Mouse (Mus musculus) midbrain, embryonic 12.5 days (tissue): ENCODE results near the gene Aire. TPM values are rescaled to one million over a fixed set of nuclear protein-coding genes. Genes with fewer than 3 reads are reported as not detected.
A peak's percentile ranks its signal among the peaks of the same experiment; 100 is the strongest.
"Not testable (repeated sequence)": the region's sequence is repeated elsewhere in the genome, so short reads cannot be mapped to it uniquely, and the experiment has no call there.

Source experiments
- ATAC-seq: fragments of 200-750 bp; cut with Nextera tagmentation; 2 replicates; pipeline ENCODE4 v1.8.0; 2017; ENCODE audit warnings: low read depth, moderate TSS enrichment, moderate library complexity; ENCODE audit not compliant: low FRiP score
- H3K27ac ChIP-seq: fragments of 300-500 bp; sonication (generic); replicated peaks from 2 replicates; pipeline ENCODE4 v1.5.1; 2016; ENCODE audit warnings: mild to moderate bottlenecking
- H3K27me3 ChIP-seq: fragments of 300-500 bp; sonication (generic); 2 replicates; pipeline ENCODE4 v1.6.1; 2016; ENCODE audit warnings: mild to moderate bottlenecking
- H3K36me3 ChIP-seq: fragments of 300-500 bp; sonication (generic); 2 replicates; pipeline ENCODE4 v1.6.1; 2016
- H3K4me1 ChIP-seq: fragments of 300-500 bp; sonication (generic); 2 replicates; pipeline ENCODE4 v1.6.1; 2016
- H3K4me2 ChIP-seq: fragments of 300-500 bp; sonication (generic); replicated peaks from 2 replicates; pipeline ENCODE4 v1.6.1; 2016; ENCODE audit warnings: mild to moderate bottlenecking, moderate library complexity
- H3K4me3 ChIP-seq: fragments of 300-500 bp; sonication (generic); 2 replicates; pipeline ENCODE4 v1.5.1; 2016; ENCODE audit warnings: mild to moderate bottlenecking
- H3K9ac ChIP-seq: fragments of 300-500 bp; sonication (generic); replicated peaks from 2 replicates; pipeline ENCODE4 v1.6.1; 2016; ENCODE audit warnings: mild to moderate bottlenecking, moderate library complexity
- H3K9me3 ChIP-seq: fragments of 300-500 bp; sonication (generic); 2 replicates; pipeline ENCODE4 v1.6.1; 2016; ENCODE audit warnings: mild to moderate bottlenecking
- WGBS: fragments of 180-500 bp; shearing (Covaris S2); methylation state at CpG from one replicate; pipeline ENCODE4 v1.1.7; 2016; 5-methylcytosine and 5-hydroxymethylcytosine counted together
- polyA plus RNA-seq: library from polyadenylated mRNA; unstranded; fragments of >200 nt; fragmentation: Nextera tagmentation; extraction: Ambion mirVana; gene quantifications from 2 replicates; pipeline ENCODE4 v1.2.1, GENCODE M21; 2016

Gene Aire
- polyA plus RNA-seq, 1 experiment from 2014 or later: 0.17 TPM

GRCm38 (mm10) chr10:78046388-78046787 lies 3.0 kb upstream of the Aire start:
- WGBS: 84% methylated on average over 4 of the region's 4 CpGs
- Histone ChIP-seq H3K4me1 (peaks cover 5% of the 10 kb centered on the region; the same call in 1 of the 2 replicates), H3K4me3 (no peak overlapping the region), H3K36me3 (no peaks in the 10 kb centered on the region), H3K9ac (no peak overlapping the region), H3K27ac (no peak overlapping the region), H3K9me3 (no peaks in the 10 kb centered on the region), H3K27me3 (peaks cover 12% of the 10 kb centered on the region), H3K4me2 (no peak overlapping the region)
- ATAC-seq: no peak

DNA sequence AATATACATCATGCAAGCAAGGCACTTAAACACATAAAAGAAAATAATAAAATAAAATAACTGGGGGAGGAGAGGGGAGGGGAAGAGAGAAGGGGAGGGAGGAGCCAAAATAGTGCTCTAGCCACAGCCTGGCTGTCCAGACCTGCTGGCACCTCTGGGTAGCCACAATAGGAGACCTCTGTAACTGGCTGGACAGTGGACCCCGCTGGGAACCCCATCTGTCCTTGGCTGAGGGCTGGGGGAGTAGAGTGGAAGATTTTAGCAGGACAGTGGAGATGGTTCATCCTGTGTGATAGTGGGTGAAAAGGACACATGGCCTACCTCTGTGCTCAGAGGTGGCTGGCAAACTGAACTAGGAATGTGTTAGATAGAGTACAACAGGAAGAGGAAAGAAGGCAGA lies 1.1 kb upstream of the Aire start:
- 70% methylated on average over 1 of the region's 1 CpGs for WGBS
- no peaks in the 10 kb centered on the region for H3K36me3 ChIP-seq

GRCm38 (mm10) chr10:78042697-78043405 lies 559 bp downstream of the Aire start:
- Histone ChIP-seq H3K4me2 (peak overlapping the region; percentile 46), H3K36me3 (no peaks in the 10 kb centered on the region), H3K27ac (no peak overlapping the region), H3K4me1 (peaks cover 5% of the 10 kb centered on the region; the same call in 1 of the 2 replicates), H3K27me3 (peaks cover 12% of the 10 kb centered on the region), H3K4me3 (peak overlapping the region; percentile 23), H3K9me3 (no peaks in the 10 kb centered on the region), H3K9ac (0 out of 2 replicates have a peak overlapping the region, but pooled peaks have one; percentile 4)
- 61% methylated on average over 14 of the region's 14 CpGs for WGBS
- ATAC-seq: peak; percentile 34; the same call in 1 of the 2 replicates

More for the DNA sequence above, 1.1 kb upstream of the Aire start:
- Histone ChIP-seq H3K4me1 (peaks cover 5% of the 10 kb centered on the region; the same call in 1 of the 2 replicates), H3K4me2 (no peak overlapping the region), H3K27me3 (peaks cover 12% of the 10 kb centered on the region), H3K9ac (no peak overlapping the region), H3K4me3 (no peak overlapping the region), H3K9me3 (no peaks in the 10 kb centered on the region), H3K27ac (no peak overlapping the region)
- 0 out of 2 replicates have a peak, but pooled peaks have one; percentile 30 for ATAC-seq

GRCm38 (mm10) chr10:78042096-78042495 lies 1.3 kb downstream of the Aire start:
- Histone ChIP-seq H3K9ac (no peak overlapping the region), H3K27me3 (peaks cover 12% of the 10 kb centered on the region), H3K36me3 (no peaks in the 10 kb centered on the region), H3K4me3 (no peak overlapping the region), H3K4me1 (peaks cover 5% of the 10 kb centered on the region; the same call in 1 of the 2 replicates), H3K27ac (no peak overlapping the region), H3K9me3 (no peaks in the 10 kb centered on the region), H3K4me2 (no peak overlapping the region)
- ATAC-seq: no peak
- WGBS: 80% methylated on average over 7 of the region's 7 CpGs

DNA sequence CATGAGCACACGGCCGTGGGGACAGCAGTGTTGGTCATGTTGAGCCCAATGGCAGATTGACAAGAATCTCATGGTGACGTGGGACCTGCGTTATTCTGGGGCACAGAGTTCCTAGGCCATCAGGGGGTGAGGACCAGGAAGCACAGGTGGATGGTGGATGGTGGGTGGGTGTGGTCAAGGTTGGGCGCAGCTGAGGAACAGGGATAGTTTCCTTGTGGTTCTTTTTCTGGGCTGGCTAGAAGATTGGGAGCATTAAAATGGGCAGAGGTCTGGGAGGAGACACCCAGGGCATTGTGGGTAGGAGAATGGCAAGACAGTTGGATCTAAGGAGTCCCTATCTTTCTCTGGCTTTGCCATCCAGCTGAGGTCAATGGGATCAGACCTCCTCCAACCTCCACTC lies 1.8 kb downstream of the Aire start, which contains the start of gene Dnmt3l:
Dnmt3l (plus strand) TSS at position 301 of the 400 bp plus-strand sequence.
- no peak for ATAC-seq
- 90% methylated on average over 5 of the region's 5 CpGs for WGBS
- no peak within 1 kb of the TSS for H3K9ac ChIP-seq
- peaks cover 12% of the 10 kb centered on the region for H3K27me3 ChIP-seq
- H3K4me3 ChIP-seq: no peak within 1 kb of the TSS
- no peaks in the 10 kb centered on the region for H3K36me3 ChIP-seq
- no peak within 1 kb of the TSS for H3K4me2 ChIP-seq
- peaks cover 5% of the 10 kb centered on the region; the same call in 1 of the 2 replicates for H3K4me1 ChIP-seq
- no peak within 1 kb of the TSS for H3K27ac ChIP-seq
- H3K9me3 ChIP-seq: no peaks in the 10 kb centered on the region

GRCm38 (mm10) chr10:78037139-78037538 lies 6.3 kb downstream of the Aire start:
- no peak for ATAC-seq
- Histone ChIP-seq H3K4me1 (no peaks in the 10 kb centered on the region), H3K9ac (no peak overlapping the region), H3K27me3 (peaks cover under 1% of the 10 kb centered on the region), H3K9me3 (no peaks in the 10 kb centered on the region), H3K27ac (no peak overlapping the region), H3K36me3 (no peaks in the 10 kb centered on the region), H3K4me3 (no peak overlapping the region), H3K4me2 (no peak overlapping the region)
- WGBS: 76% methylated on average over 4 of the region's 4 CpGs

- no peaks in the 10 kb centered on the region for H3K36me3 ChIP-seq
- WGBS: 82% methylated on average over 2 of the region's 2 CpGs
Observed at GRCm38 (mm10) chr10:78031987-78032386, 11.4 kb downstream of the Aire start.

DNA sequence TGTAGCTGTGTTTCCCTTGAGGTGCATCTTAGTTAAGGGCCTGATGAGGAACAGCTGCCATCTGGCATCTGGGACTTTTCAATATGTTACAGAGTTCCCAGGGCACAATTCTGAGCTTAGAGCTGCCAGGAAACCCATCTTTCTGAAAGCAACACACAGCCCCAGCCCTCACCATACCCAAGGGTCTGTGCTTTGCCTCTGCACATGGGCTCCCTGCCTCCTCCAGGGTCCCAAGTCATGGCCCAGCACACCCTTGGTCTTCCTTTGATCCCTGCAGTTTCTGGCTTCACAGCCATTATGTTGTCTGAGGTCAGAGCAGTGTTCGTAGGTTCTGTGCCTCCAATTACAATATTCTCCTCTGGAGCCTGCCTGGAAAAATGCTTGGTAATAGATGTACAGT lies 14.3 kb downstream of the Aire start:
- no peaks in the 10 kb centered on the region for H3K36me3 ChIP-seq
- H3K4me3 ChIP-seq: no peak overlapping the region
- H3K27me3 ChIP-seq: no peaks in the 10 kb centered on the region
- H3K4me1 ChIP-seq: no peaks in the 10 kb centered on the region
- H3K27ac ChIP-seq: no peak overlapping the region
- no peak for ATAC-seq
- WGBS: 85% methylated on average over 1 of the region's 1 CpGs
- no peak overlapping the region for H3K4me2 ChIP-seq
- H3K9ac ChIP-seq: no peak overlapping the region
- H3K9me3 ChIP-seq: no peaks in the 10 kb centered on the region

More at GRCm38 (mm10) chr10:78031987-78032386, 11.4 kb downstream of the Aire start:
- no peak for ATAC-seq
- H3K27me3 ChIP-seq: no peaks in the 10 kb centered on the region
- no peak overlapping the region for H3K4me2 ChIP-seq
- H3K4me3 ChIP-seq: no peak overlapping the region
- H3K9me3 ChIP-seq: no peaks in the 10 kb centered on the region
- H3K9ac ChIP-seq: no peak overlapping the region
- H3K4me1 ChIP-seq: no peaks in the 10 kb centered on the region
- H3K27ac ChIP-seq: no peak overlapping the region

DNA sequence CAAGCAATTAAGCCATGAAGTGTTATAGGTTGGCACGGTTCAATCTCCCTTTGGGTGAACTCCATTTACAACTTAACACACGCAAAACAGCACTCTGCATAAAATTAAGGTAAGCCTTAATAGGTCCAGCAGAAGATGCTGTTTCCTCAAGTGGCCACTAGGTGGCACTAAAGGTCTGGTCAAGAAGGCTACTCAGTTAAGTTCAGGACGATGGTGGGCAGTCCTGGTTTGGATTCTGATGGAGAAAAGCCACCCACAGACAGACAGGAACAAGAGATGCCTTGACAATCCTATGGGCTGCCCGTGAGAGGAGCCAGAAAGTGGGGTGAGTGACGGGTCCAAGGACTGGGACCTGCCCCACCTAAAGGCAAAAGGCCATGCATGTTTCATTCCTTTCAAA lies 15.3 kb downstream of the Aire start:
- H3K4me2 ChIP-seq: no peak overlapping the region
- H3K9me3 ChIP-seq: no peaks in the 10 kb centered on the region
- no peak overlapping the region for H3K4me3 ChIP-seq
- H3K27me3 ChIP-seq: no peaks in the 10 kb centered on the region
- 5% methylated on average over 5 of the region's 5 CpGs for WGBS
- H3K9ac ChIP-seq: no peak overlapping the region
- H3K27ac ChIP-seq: no peak overlapping the region
- H3K36me3 ChIP-seq: no peaks in the 10 kb centered on the region
- H3K4me1 ChIP-seq: no peaks in the 10 kb centered on the region
- peak; percentile 71; the same call in 1 of the 2 replicates for ATAC-seq

- H3K4me3 ChIP-seq, H3K4me2 ChIP-seq, H3K27ac ChIP-seq, H3K36me3 ChIP-seq, H3K4me1 ChIP-seq, H3K27me3 ChIP-seq, H3K9me3 ChIP-seq, H3K9ac ChIP-seq, ATAC-seq: not testable (repeated sequence)
- 79% methylated on average over 6 of the region's 8 CpGs for WGBS
Observed at GRCm38 (mm10) chr10:78025453-78025852, 18.0 kb downstream of the Aire start.

DNA sequence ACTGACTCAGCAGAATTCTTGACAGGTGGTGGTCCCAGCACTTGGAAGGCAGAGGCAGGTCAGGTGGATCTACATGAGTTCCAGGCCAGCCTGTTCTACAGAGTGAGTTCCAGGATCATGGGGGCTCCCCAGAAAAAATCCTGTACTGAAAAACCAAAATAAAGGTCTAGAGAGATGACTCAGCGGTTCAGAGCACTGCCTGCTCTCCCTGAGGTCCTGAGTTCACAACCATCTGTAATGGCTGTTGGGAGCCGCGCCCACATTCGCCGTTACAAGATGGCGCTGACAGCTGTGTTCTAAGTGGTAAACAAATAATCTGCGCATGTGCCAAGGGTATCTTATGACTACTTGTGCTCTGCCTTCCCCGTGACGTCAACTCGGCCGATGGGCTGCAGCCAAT lies 23.4 kb downstream of the Aire start:
- not testable (repeated sequence) for H3K9ac ChIP-seq, H3K4me1 ChIP-seq, H3K27ac ChIP-seq, H3K4me3 ChIP-seq, H3K4me2 ChIP-seq, H3K9me3 ChIP-seq, H3K36me3 ChIP-seq, ATAC-seq
- H3K27me3 ChIP-seq: 0 out of 2 replicates have a peak, but pooled peaks cover 13% of the 10 kb centered on the region
- WGBS: 96% methylated on average over 7 of the region's 11 CpGs

DNA sequence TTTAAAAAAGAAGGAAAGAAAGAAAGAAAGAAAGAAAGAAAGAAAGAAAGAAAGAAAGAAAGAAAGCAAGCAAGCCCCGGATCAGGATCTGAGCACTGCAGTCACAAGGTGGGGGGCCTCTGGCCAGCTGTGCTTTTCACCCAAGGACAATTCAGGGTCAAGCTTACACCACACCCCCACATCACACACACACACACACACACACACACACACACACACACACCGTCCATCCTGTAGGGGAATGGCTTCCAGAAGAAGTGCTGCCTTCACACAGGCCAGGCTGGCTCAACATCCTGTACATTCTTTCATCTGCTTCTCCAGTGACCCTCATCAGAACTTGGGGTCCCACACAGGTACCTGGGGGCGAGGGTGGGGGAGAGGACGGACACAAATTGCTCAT lies 24.1 kb downstream of the Aire start:
- H3K4me2 ChIP-seq: no peak overlapping the region
- peak; percentile 27; the same call in 1 of the 2 replicates for ATAC-seq
- no peak overlapping the region for H3K9ac ChIP-seq
- no peak overlapping the region for H3K4me3 ChIP-seq
- no peaks in the 10 kb centered on the region for H3K36me3 ChIP-seq
- H3K27ac ChIP-seq: no peak overlapping the region
- no peaks in the 10 kb centered on the region for H3K4me1 ChIP-seq
- 86% methylated on average over 4 of the region's 4 CpGs for WGBS
- no peaks in the 10 kb centered on the region for H3K9me3 ChIP-seq
- H3K27me3 ChIP-seq: 0 out of 2 replicates have a peak, but pooled peaks cover 13% of the 10 kb centered on the region
